Mouse (Mus musculus): ENCODE measurements around the gene Lyrm4.
"Not testable (repeated sequence)": the region's sequence is repeated elsewhere in the genome, so short reads cannot be mapped to it uniquely, and the experiment has no call there.

Gene Lyrm4

DNA sequence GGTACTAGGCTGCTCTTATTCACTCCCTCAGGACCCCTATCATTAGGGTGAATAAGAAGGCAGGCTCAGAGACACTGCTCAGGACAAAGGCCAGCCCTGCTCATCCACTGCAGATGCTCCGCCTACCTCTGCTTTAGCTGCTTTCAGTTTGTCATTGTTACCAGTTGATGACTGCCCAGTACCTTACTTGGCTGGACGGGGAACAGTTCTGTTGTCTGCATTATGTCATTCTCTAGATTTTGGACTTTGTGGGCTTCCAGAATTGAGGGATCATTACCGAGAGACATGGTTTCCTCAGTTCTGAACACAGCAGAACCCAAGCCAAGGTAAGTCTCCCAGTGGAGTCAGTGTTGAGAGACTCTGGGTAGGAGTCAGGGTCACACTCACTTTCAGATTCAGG lies 122.1 kb downstream of the Lyrm4 start:
- no peak for DNase-seq (ENCODE audit: low spot score in 2 of 2)

DNA sequence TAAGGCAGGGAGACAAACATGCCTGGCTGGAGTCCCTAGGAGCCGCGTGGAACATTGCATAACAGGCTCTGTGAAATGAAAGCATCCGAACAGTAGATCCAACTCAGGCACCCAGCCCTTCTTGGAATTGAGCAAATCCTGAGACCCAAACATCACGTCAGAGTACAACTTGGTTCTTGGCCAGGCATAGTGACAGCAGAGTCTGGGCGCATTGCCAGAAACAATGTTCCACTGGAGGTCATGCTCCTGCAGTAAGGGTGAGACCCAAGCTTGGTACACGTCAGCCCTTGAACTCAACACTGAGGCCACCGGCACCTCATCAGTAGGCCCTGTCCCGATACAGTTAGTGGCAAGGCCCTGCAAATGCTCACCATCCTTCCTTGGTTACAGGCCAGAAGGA lies 123.3 kb downstream of the Lyrm4 start:
- peak; percentile 58 to 70 for DNase-seq (ENCODE audit: low spot score in 2 of 2)

DNA sequence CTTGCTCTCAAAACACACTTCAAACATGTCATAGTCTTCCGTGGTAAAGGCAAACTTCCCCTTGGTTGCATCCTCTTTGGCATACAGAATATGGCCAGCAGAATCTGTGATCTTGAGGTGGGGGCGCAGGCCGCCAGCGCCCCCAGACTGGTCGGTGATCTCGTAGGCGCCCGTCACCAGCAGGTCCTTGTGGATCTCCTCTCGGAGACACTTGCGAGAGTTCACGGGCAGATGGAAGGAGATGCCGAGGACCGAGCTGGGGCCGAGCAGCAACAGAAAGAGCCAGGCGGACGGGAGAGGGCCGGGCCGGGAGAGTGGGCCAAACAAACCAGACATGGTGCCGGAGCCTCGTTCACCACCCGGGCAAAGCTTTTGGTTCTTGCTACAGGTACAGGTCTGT lies 126.1 kb downstream of the Lyrm4 start:
- not testable (repeated sequence) for DNase-seq (ENCODE audit: low spot score in 2 of 2)

DNA sequence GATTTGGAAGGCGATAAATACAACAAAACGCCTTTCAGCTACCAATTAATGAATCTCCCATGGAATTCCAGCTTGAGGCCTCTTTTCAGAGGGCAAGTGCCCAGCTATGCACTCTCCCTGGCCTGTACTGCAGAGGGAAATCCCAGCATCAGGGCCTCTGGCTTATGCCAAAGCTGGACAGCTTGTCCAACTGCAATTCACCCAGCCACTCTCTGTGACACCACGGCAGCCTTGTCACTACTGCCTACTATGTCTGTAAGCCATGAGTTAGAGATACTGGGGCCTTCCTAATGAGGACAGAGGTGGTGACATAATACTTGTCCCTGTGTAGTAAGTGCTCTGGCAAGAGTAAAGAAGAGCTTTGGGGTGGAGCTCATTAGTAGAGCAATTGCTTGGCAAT lies 128.0 kb downstream of the Lyrm4 start:
- no peak for DNase-seq (ENCODE audit: low spot score in 2 of 2)

DNA sequence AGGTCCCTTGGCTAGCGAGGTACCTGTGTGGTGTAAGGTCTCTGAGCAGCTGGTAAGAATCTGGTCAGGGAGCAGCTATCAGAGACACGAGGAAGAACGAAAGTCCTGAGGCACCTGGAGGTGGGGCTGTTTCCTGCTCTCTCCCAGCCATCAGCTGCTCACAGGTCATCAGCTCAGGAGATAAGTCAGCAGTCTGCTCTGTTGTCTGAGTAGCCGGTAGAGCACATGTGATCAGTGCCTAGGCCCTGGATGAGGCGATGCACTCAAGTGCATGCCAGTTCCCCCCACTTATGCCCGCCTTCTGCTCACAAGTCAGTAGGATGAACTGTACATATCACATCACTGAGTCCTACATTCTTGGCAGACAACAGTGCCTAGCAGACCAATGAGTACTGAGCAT lies 134.3 kb downstream of the Lyrm4 start:
- DNase-seq (ENCODE audit: low spot score in 2 of 2) = no peak

DNA sequence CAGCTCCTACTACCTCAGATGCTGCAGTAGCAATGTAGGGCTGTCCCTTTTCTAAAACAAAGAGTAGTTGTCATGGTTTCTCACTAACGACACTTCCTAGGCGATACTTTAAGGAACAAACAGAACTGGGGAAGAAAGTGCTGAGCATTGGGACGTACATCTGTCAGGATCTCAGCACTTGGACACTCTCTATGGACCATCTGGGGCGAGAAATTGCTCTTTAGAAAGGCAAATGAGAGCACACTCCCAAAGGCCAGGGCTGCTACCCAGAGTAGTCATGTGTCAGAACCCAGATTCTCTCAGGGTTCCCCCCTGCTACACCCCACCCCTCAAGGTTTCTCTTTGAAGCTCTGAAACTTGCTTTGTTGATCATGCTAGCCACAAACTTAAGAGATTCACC lies 136.9 kb downstream of the Lyrm4 start:
- no peak for DNase-seq (ENCODE audit: low spot score in 2 of 2)

DNA sequence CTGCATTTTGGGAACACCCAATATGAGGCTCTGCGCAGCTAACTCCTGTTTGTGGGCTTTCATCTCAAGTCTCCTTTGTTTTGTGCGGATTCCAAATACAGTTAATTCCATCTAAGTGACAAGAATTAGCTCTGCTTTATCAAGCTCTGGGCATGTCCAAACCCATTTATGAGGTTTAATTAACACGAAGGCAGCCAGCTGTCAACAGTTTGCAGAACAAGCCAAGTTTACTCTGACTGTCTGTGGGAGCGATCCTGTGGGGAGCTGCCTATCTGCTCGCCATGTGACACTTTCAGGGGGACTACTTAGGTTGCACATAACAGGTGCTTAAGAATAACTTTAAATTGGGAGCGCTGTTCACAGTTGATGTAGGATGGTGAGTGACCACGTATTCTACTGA lies 140.4 kb downstream of the Lyrm4 start:
- DNase-seq (ENCODE audit: low spot score in 2 of 2) = no peak

DNA sequence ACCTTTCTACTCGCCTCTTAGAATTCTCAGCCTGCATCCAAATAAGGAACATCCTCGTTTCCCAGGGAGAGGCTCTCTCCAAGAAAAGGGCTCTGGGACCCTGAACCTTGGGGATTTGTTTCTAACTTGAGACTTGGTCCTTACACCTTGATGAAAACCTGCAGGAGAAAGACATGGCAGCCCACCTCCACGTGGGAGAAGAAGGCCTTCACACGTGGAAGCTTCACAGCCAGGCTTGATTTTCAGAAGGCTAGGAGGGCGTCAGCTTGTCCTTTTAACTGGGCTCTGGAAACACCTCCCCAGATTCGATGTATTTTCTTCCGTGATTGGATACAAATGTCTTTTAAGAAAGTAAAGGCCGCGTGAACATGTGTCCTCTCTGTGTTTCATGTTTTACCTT lies 147.5 kb downstream of the Lyrm4 start:
- DNase-seq (ENCODE audit: low spot score in 2 of 2) = no peak

DNA sequence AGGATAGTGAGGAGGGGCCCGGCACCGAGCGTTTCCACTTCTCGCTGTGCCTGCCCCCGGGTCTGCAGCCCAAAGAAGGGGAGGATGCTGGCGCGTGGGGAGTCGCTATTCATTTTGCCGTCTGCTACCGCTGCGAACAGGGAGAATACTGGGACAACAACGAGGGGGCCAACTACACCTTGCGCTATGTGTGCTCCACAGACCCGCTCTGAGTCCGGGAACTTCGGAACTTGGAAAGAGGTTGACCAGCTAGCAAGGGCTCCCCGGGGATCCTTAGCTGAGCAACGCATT lies 147.9 kb downstream of the Lyrm4 start:
- DNase-seq (ENCODE audit: low spot score in 2 of 2) = no peak

DNA sequence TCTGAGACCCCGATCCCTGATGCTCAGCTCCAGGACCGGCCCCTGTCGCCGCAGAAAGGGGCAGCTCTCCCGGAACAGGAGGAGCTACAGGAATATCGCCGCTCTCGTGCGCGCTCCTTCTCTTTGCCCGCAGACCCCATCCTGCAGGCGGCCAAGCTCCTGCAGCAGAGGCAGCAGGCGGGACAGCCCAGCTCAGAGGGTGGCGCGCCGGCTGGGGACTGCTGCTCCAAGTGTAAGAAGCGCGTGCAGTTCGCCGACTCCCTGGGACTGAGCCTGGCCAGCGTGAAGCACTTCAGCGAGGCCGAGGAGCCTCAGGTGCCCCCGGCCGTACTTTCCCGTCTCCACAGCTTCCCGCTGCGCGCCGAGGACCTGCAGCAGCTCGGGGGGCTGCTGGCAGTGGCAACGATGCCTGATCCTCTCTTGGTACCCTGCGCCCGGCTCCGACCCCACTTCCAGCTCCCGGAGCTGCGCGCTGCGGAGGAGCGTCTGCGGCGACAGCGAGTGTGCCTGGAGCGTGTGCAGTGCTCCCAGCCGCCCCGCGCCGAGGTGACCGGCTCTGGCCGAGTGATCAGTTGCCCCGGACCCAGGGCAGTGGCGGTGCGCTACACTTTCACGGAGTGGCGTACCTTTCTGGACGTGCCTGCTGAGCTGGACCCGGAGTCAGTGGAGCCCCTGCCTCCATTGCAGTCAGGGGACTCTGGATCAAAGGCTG lies 148.5 kb downstream of the Lyrm4 start:
- no peak for DNase-seq (ENCODE audit: low spot score in 2 of 2)

DNA sequence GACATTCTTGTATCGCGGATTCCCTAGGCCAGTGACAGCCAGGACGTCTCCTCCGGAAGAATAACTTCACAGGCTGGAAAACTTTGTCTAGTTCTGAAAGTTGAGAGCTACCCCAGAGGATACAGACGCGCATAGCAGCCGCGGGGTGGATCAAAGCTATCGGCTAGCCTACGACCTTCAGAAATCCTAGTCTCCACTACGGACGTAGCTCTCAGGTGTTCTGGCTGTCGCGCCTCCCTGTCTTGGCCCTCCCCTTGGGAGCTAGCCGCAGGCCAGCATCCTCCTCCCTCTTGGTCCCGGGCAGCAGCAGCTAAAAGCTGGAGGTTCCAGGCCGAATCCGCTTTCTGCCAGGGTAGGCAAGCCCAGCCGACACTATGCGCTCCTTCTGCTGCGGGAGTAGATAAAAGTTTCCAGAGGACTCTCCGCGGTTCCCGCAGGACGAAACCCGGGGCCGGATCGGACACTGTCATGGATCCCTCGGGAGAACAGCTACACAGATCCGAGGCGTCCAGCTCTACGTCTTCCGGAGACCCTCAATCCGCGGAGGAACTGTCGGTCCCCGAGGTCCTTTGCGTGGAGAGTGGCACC lies 149.1 kb downstream of the Lyrm4 start:
- DNase-seq (ENCODE audit: low spot score in 2 of 2) = no peak

DNA sequence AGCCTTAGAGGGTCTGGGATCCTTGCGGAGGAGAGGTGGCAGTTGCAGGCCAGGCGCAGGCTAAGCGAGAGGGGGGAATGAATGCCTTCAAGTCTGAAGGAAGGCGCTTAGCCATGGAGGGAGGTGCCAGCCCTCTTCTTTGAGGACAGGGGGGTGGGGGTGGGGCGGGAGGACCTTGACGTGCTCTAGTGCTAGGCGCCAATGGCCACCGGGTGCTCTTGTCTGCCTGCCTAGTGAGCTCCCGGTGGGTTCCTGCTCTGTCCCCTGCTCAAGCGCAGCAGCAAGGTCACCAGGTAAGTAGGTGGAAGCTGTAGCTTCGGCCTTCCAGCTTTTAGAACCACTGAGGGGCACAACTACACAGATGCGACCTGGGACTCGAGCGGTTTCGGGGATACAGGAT lies 149.6 kb downstream of the Lyrm4 start:
- DNase-seq (ENCODE audit: low spot score in 2 of 2) = no peak

DNA sequence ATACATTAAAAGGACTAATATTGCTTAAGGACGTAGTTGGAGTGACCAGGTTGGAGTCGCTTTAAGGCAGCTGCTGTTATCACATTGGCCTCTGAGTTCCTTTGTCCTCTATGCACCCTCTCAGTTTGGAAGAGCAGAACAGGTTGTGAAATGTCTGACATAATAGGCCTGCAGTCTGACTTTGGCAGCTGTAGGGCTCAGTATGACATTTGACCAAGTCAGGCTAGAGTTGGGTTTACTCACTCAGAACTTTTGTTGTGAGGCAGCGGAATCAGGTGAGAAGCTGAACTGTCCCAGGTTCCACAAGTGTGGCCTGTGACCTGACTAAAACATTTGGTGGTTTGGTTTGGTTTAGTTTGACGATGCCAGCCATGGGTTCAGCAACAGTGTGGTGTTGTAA lies 153.7 kb downstream of the Lyrm4 start:
- no peak for DNase-seq (ENCODE audit: low spot score in 2 of 2)

DNA sequence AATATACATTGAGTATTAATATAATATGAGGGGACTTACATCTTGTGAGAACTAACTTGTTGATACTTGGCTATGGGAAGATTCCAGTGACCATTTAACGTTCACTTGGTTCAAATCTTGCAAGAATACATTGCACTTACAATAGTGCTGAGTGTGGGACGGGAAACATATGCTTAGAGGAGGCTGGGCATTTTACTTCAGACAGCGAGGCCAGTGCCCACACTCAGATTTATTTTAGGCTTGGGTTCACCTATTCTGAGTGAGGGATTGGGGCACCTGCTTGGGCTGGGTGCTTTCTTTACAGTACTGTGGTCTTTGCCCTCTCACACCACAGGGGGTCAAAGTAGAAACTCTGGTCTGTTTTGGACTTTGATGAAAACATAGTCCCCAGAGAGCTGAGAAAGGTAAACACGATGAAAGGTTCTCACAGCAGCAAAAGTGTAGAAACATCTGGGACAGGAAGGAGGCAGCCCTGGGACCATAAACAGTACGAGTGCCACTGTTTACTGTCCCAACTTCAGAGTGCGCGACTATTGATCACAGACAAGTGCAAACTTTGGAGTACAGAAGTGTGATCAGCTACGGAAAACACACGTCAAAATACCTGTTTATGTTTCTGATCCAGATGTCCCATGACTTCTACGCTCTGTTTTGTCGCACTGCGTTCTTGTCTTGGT lies 157.8 kb downstream of the Lyrm4 start:
- peak in 1 of 2 experiments; percentile 21 for DNase-seq (ENCODE audit: low spot score in 2 of 2)

DNA sequence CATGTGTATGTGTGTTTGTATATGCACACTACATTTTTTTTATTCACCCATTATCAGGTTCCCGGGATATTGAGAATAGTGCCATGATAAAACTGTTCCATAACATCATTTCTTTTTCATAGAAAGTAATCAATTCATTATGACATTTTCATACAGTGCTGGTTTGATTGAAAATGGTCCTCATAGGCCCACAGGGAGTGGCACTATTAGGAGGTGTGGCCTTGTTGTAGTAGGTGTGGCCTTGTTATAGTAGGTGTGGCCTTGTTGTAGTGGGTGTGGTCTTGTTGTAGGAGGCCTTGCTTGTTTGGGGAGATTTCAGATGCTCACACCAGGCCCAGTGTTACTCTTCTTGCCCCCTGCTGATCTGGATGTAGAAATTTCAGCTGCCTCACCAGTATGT lies 158.8 kb downstream of the Lyrm4 start, which contains the start of gene Ppp1r3g:
Ppp1r3g (plus strand) TSS at position 301 of the 400 bp plus-strand sequence.
- DNase-seq (ENCODE audit: low spot score in 2 of 2) = no peak

DNA sequence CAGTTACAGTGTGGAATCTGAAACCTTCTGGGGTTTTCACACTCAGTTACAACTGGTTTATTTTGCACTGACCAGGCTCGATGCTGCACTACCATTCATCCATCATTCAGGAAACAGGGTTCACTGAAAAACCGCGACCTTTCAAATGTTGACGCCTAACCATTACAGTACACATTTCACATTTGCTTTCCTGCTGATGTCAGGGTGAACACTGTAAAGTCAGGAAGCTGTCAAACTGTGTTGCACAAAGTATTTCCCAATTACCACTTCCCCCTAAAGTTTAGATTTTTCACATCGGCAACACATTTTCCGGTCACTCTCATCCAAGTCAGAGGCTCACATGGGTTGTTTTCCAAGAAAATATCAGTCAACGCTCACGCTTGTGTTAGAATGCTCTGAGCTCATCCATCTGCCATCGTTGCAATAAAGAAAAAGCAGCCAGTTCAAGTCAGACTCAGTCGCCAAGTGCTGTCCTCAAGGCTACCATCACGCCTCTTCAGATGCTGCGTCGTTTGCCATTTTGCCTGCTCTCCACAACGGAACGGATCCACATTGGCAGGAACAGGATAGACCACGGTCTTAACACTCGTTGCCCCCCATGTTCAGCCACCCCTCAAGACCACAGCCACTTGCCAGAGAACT lies 167.4 kb downstream of the Lyrm4 start:
- no peak for DNase-seq (ENCODE audit: low spot score in 2 of 2)

DNA sequence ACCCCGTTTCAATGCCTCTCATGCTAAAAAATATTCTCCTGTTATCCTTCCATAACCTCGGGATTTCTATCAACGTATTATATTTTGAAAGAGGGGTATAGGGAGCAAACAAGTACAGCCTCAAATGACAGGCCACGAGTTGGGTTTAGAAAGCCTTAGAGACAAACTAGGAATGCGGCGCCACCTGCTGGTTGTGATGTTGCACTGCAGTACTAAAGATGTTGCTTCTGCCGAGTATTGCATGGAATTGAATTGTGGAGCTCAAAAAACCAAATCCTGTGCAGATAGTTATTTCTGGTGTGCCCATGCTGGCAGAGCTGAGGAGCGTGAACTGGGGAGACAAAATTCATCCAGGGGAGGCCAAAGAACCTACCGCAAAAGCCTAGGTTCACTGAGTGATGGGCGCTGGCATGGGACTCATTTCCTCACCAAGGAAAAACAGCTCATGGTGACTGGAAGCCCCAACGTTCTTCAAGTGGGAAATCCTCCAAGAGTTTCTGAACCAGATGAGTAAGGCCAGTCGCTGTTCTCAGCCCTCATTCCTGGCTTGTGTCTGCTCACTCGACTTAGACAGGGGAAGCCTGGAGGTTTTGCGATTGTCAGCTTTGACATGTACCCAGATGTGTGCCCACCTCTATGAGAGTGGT lies 169.8 kb downstream of the Lyrm4 start:
- DNase-seq (ENCODE audit: low spot score in 2 of 2) = peak; percentile 85 to 87

DNA sequence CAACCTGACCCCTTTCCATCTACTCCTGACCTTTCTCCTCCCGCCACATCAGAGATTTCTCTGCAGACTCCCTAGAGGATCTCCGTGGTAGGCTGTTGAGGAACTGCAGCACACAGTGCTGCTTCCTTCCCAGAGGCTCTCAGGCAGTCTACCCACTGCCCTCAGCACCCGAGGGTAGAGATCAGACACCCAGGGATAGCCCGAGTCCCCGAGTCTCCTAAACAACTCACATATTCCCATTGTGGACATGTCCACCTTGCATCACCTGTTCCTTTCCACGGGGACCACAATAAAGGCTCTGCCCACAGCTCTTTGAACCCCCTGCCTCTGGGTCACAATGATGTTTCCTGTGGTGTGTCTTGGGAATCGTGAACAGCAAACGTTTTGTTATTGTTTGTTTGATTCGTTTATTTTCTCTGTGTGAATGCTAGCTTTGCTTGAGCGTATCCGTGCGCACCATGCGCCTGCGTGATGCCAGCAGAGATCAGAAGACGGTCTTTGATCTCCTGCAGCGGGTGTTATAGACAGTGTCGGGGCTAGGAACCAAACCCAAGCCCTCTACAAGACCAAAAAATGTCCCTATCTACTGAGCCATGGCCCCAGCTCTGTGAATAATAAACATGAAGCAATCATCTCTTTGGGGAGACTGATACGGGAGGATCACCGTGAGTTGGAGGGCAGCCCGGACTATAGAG lies 170.5 kb downstream of the Lyrm4 start:
- no peak for DNase-seq (ENCODE audit: low spot score in 2 of 2)

DNA sequence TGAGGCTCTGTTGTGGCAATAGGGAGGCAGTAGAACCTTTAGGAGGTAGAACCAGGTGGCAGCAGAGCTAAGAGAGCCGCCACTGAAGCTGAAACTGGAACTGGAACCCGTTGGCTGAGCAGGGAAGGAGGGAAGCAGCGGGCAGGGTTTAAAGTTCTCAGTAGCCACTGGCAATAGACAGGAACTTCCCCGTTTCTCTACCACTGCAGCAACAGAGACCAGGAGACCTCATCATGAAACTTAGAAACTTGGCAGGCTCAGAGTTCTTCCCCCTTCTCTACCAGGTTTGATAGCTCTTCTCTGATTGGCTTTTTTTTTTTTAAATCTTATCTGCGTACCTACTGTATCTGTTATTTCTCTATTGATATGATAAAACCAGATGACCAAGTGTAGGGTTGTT lies 176.4 kb downstream of the Lyrm4 start:
- DNase-seq (ENCODE audit: low spot score in 2 of 2) = no peak

DNA sequence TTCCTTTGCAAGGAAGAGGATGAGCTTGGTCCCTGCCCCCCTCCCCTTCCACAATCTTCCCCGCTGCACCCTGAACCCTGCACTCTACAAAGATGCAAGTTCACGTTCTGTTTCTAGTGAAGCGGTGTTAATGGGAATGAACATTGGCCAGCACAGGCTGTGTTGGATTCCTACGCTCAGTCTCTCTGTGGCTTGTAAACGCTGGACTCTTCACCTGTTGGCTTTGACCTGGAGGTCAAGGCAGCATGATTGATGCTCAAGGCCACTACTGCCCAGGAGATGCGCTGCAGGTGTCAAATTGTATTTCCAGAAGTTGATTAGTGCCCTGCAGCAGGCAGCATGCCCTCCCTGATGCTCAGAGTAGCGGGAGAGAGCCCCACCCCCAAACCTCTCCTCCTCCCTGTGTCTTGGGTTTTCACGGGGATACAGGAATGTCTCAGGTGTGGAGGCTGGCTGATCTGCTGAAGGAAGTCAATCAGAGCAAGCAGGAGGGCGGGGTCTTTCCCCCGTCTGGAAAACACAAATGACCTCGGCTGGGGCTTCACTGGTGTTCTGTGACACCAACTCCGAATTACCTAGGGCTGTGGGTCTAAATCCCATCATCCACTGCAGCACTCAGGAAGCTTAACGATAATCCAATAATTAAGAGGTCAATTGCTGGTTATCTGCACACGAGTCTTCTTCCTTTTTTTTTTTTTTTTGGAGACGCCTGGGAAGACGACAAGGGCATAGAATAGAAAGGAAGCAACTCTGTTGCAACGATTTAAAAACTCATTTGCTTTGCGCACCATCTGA lies 177.3 kb downstream of the Lyrm4 start:
- no peak for DNase-seq (ENCODE audit: low spot score in 2 of 2)

DNA sequence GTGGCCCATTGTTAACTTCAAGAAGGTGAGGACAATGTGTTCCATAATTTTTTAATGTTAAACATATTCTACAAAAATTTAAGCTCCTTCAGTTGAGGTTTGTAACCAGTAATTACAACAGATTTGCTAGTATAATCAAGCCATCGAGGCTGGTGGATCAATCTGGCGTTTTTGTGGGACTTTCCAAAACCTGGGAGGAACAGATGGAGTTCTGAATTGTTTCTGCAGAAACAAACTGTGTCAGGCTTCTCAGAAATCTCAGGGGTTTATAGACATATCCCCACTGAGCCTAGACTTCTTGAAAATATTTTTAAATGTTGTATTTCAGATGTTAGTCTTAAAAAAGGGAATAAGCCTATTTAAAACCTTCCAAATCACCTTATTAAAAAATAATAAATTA lies 179.3 kb downstream of the Lyrm4 start:
- peak in 1 of 2 experiments; percentile 4 for DNase-seq (ENCODE audit: low spot score in 2 of 2)

Data from right cerebral cortex, adult 2 months (tissue).